Mouse (Mus musculus): ENCODE measurements around the gene Npr2. TPM values are rescaled to one million over a fixed set of nuclear protein-coding genes. Genes with fewer than 3 reads are reported as not detected.

Npr2 gene
- polyA plus RNA-seq, 1 experiment from 2014 or later: 11.7 TPM

- WGBS: 91% methylated on average over 7 of the region's 7 CpGs
- H3K36me3 ChIP-seq: no peaks in the 10 kb centered on the region
- no peak overlapping the region for H3K27ac ChIP-seq (replicated peaks)
- no peaks in the 10 kb centered on the region for H3K27me3 ChIP-seq (ENCODE audit: low read depth, poor library complexity, severe bottlenecking)
- DNase-seq (ENCODE audit: low spot score): no peak
- H3K4me1 ChIP-seq: no peaks in the 10 kb centered on the region
- H3K4me3 ChIP-seq: no peak overlapping the region
- H3K9me3 ChIP-seq (replicated peaks): no peaks in the 10 kb centered on the region
These were observed 32.9 kb upstream of the Npr2 start for GRCm38 (mm10) chr4:43598650-43599380.

GRCm38 (mm10) chr4:43600195-43600934 lies 31.4 kb upstream of the Npr2 start:
- WGBS: 91% methylated on average over 9 of the region's 9 CpGs
- H3K27ac ChIP-seq (replicated peaks): no peak overlapping the region
- no peaks in the 10 kb centered on the region for H3K9me3 ChIP-seq (replicated peaks)
- DNase-seq (ENCODE audit: low spot score): no peak
- H3K27me3 ChIP-seq (ENCODE audit: low read depth, poor library complexity, severe bottlenecking): no peaks in the 10 kb centered on the region
- no peak overlapping the region for H3K4me3 ChIP-seq
- no peaks in the 10 kb centered on the region for H3K36me3 ChIP-seq
- H3K4me1 ChIP-seq: no peaks in the 10 kb centered on the region

DNA sequence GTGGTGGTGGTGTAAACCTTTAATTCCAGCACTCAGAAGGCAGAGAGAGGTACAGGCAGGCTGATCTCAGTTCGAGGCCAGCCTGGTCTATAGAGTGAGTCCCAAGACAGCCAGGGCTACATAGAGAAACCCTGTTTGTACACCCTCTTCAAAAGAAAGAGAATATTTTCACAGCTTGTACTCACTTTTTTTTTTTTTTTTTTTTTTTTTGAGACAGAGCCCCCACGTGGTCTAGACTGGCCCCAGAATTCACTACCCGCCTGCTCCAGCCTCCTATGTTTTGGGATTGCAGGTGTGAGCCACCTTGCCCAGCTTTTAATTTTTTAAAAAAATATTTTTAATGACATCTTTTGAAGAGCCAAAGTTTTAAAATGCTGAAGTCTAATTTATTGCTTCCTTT lies 27.6 kb upstream of the Npr2 start:
- 79% methylated on average over 3 of the region's 3 CpGs for WGBS
- H3K27ac ChIP-seq (replicated peaks): no peak overlapping the region
- H3K4me1 ChIP-seq: no peaks in the 10 kb centered on the region
- no peaks in the 10 kb centered on the region for H3K36me3 ChIP-seq
- no peak overlapping the region for H3K4me3 ChIP-seq
- H3K9me3 ChIP-seq (replicated peaks): no peaks in the 10 kb centered on the region
- no peak for DNase-seq (ENCODE audit: low spot score)
- H3K27me3 ChIP-seq (ENCODE audit: low read depth, poor library complexity, severe bottlenecking): no peaks in the 10 kb centered on the region

DNA sequence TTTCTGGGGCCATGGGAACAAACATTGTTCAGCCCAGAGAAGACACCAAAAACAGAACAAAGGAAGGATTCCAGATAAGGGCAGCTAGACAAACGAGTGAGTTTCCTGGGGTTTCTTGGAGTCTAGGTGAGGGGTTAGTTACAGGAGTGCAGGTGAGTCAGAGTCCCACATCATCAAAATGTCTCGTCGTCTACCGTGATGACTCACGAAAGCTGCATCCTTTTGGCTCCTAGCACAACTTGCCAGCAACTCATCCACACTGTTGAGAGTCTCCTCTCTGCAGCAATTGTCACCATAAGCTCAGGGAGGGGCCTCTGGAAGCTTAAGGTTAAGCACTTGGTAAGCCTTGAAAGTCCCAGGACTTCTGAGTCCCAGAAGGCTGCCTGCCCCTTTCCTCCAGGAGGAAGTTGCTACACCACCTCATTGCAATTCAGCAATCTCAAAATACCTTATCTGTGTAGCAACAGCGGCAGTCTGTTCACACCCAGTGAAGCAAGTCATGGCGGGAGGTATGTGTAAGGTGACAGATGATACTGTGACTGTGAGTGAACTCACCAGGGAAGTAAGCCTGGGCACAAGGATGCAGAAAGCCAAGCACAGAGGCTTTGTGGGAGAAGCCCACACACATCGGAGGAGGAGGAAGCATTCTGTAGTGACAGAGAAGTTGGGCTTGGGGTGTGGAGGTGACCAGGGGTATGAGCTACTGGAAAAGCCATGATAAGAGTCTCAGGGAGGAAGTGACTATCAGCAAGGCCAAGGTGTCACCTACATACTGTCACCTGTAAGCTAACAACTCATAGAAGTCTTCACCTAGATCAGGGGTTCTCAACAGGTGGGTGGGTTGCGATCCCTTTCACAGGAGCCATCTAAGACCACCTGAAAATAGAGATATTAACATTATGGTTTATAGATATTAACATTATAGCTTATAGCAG lies 26.7 kb upstream of the Npr2 start:
- DNase-seq (ENCODE audit: low spot score): no peak
- H3K4me3 ChIP-seq: no peak overlapping the region
- no peaks in the 10 kb centered on the region for H3K9me3 ChIP-seq (replicated peaks)
- H3K27ac ChIP-seq (replicated peaks): no peak overlapping the region
- 82% methylated on average over 9 of the region's 9 CpGs for WGBS
- no peaks in the 10 kb centered on the region for H3K4me1 ChIP-seq
- H3K27me3 ChIP-seq (ENCODE audit: low read depth, poor library complexity, severe bottlenecking): no peaks in the 10 kb centered on the region
- H3K36me3 ChIP-seq: no peaks in the 10 kb centered on the region

DNA sequence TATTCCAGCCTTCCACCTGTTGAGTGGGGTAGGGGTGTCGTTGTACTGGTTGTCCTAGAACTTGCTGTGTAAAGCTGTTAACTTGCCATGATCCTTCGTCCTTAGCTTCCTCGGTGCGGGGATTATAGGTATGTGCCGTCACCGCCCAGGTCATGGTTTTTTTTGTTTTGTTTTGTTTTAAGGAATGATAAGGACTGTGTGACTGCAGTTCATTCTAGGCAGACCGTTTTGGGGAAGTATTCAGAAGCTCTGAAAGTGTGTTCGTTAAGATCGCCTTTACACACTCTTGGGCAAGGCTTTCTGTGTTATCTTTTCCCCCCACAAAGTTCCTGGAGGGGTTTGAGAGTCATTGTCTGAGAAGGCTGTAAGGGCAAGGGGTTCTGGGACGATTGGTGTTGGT lies 19.2 kb upstream of the Npr2 start:
- 78% methylated on average over 10 of the region's 10 CpGs for WGBS
- no peaks in the 10 kb centered on the region for H3K36me3 ChIP-seq
- no peak overlapping the region for H3K27ac ChIP-seq (replicated peaks)
- no peak overlapping the region for H3K4me3 ChIP-seq
- no peaks in the 10 kb centered on the region for H3K27me3 ChIP-seq (ENCODE audit: low read depth, poor library complexity, severe bottlenecking)
- DNase-seq (ENCODE audit: low spot score): no peak
- no peaks in the 10 kb centered on the region for H3K9me3 ChIP-seq (replicated peaks)
- H3K4me1 ChIP-seq: no peaks in the 10 kb centered on the region

DNA sequence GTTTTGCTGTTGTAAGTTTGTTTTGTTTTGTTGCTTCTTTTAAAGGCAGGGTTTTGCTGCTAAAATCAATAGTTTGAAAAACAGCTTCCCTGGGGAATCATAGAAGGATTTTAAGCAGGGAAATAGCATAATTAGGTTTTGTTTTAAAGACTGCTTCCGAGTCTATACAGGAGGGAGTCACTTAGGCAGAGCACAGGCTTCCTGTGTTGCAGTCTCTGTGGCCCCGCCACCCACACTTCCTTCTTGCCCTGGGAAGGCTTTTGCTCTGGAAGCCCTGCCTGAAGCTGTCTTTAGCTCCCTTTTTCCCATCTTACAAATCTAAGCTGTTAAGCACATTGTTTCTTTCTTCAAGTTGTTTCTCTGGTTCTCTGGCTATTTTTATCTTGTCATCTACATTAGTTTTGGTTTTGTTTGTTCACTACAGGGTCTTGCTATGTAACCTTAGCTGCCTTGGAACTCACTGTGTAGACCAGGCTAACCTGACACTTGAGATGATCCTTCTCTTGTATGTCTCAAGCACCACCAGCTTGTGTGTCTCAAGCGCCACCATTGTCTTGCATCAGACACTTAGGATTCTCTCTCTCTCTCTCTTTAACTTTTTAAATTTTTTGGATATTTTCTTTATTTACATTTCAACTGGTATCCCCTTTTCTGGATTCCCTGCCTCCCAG lies 18.5 kb upstream of the Npr2 start:
- Histone ChIP-seq H3K27ac (replicated peaks) (no peak overlapping the region), H3K36me3 (no peaks in the 10 kb centered on the region), H3K4me3 (no peak overlapping the region), H3K27me3 (ENCODE audit: low read depth, poor library complexity, severe bottlenecking) (no peaks in the 10 kb centered on the region), H3K4me1 (no peaks in the 10 kb centered on the region), H3K9me3 (replicated peaks) (no peaks in the 10 kb centered on the region)
- WGBS: 69% methylated on average over 3 of the region's 3 CpGs
- no peak for DNase-seq (ENCODE audit: low spot score)

DNA sequence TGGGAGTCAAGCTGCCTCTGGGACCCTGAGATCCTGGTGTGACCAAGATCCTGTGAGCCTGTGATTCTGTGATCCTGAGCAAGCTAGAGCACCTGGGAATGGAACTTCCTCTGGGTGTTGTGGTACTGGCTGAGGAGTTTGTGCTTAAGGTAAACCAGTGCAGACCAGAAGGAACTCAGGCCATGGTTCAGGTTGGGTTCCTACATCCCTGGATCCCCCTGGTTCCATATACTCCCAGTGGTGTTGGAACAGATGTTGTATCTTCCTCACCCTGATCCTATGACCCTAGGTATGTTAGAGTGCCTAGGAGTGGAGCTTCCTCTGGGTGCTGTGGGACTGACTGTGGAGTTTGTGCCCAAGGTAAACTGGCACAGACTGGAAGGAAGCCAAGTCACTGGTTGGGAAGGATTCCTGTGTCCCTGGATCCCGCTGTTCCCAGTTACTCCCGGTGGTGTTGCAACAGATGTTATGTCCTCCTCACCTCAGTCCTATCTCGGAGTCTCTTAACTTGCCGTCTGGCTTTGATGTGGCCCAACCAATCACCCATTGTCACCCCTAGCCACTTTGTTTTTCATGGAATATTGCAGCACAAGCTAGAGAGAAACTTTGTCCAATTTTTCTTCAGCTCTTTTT lies 11.5 kb upstream of the Npr2 start:
- DNase-seq (ENCODE audit: low spot score): peak; percentile 8
- no peak overlapping the region for H3K4me3 ChIP-seq
- no peaks in the 10 kb centered on the region for H3K36me3 ChIP-seq
- no peaks in the 10 kb centered on the region for H3K27me3 ChIP-seq (ENCODE audit: low read depth, poor library complexity, severe bottlenecking)
- H3K27ac ChIP-seq (replicated peaks): no peak overlapping the region
- 87% methylated on average over 4 of the region's 4 CpGs for WGBS
- H3K4me1 ChIP-seq: no peaks in the 10 kb centered on the region
- peaks cover 19% of the 10 kb centered on the region for H3K9me3 ChIP-seq (replicated peaks)

DNA sequence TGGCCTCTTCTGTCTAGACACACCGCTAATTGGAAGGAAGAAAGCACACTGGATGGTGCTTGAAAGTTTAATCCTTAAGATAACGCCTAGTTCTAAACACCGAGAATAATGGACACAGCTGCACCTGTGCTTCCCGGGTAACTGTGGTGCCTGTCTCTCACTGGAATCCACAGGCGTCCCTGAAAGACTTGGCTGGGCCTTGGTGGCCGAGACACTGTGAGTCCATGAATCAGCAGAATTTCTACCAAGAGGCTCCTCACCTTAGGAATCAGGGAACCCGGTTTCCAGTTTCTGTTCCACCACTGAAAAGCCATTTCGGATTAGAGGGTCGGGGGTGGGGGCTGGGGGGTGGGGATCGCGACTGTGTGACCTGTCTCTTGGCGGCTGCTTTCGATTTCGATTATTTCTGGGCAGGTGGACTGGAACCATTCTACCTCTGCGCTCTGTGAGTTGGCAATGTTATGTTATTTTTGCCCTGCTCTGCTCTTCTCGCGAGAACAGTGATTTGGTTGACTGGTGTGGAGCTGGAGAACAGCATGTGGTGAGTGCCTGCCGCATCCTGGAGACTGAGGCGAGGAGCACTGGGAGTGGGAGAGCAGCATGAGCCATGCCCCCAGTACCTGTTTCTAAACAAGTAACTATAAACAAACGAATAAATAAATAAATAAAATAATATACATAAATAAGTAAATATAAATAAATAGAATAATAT lies 2.5 kb upstream of the Npr2 start:
- H3K27ac ChIP-seq (replicated peaks): no peak overlapping the region
- H3K4me3 ChIP-seq: peak overlapping the region; percentile 4; the same call in 1 of the 2 replicates
- peak; percentile 20 for DNase-seq (ENCODE audit: low spot score)
- no peaks in the 10 kb centered on the region for H3K36me3 ChIP-seq
- H3K4me1 ChIP-seq: peaks cover 47% of the 10 kb centered on the region
- WGBS: 41% methylated on average over 20 of the region's 20 CpGs
- peaks cover 31% of the 10 kb centered on the region for H3K27me3 ChIP-seq (ENCODE audit: low read depth, poor library complexity, severe bottlenecking)
- H3K9me3 ChIP-seq (replicated peaks): peaks cover 21% of the 10 kb centered on the region

GRCm38 (mm10) chr4:43630030-43630581 lies 1.6 kb upstream of the Npr2 start:
- peaks cover 13% of the 10 kb centered on the region for H3K9me3 ChIP-seq (replicated peaks)
- H3K4me3 ChIP-seq: peak overlapping the region; percentile 16; the same call in 1 of the 2 replicates
- H3K27ac ChIP-seq (replicated peaks): peak overlapping the region; percentile 93
- H3K27me3 ChIP-seq (ENCODE audit: low read depth, poor library complexity, severe bottlenecking): peaks cover 31% of the 10 kb centered on the region
- peak; percentile 76 for DNase-seq (ENCODE audit: low spot score)
- 8% methylated on average over 5 of the region's 5 CpGs for WGBS
- H3K4me1 ChIP-seq: peaks cover 47% of the 10 kb centered on the region
- no peaks in the 10 kb centered on the region for H3K36me3 ChIP-seq

GRCm38 (mm10) chr4:43630671-43631045 lies 1.1 kb upstream of the Npr2 start:
- Histone ChIP-seq H3K36me3 (no peaks in the 10 kb centered on the region), H3K4me3 (peak overlapping the region; percentile 75), H3K4me1 (peaks cover 47% of the 10 kb centered on the region), H3K9me3 (replicated peaks) (peaks cover 8% of the 10 kb centered on the region), H3K27me3 (ENCODE audit: low read depth, poor library complexity, severe bottlenecking) (peaks cover 31% of the 10 kb centered on the region), H3K27ac (replicated peaks) (peak overlapping the region; percentile 93)
- WGBS: 22% methylated on average over 5 of the region's 5 CpGs
- DNase-seq (ENCODE audit: low spot score): no peak
